Mouse (Mus musculus) lung, postnatal 10 days (tissue): ENCODE data around the gene Zfp827.

Experiments used
- DNase-seq: peaks from one replicate; pipeline ENCODE4 v3.0.0; 2021

The Zfp827 gene

GRCm38 (mm10) chr8:79226046-79226445 is 197.8 kb downstream of the Zfp827 start:
- no peak for DNase-seq

GRCm38 (mm10) chr8:79227194-79227593 is 199.0 kb downstream of the Zfp827 start:
- DNase-seq, result no peak

GRCm38 (mm10) chr8:79227916-79228315 is 199.7 kb downstream of the Zfp827 start:
- no peak for DNase-seq

GRCm38 (mm10) chr8:79229266-79229888 is 201.1 kb downstream of the Zfp827 start:
- no peak for DNase-seq

GRCm38 (mm10) chr8:79239320-79239719 is 211.1 kb downstream of the Zfp827 start:
- no peak for DNase-seq

- no peak for DNase-seq
Measured at GRCm38 (mm10) chr8:79239996-79240395, 211.8 kb downstream of the Zfp827 start.
